Mouse (Mus musculus) heart, embryonic 14.5 days (tissue): ENCODE measurements at regions not wholly inside any gene's neighbourhood (a gene's known extent, or its start where the extent isn't known, plus 50 kb on each side); places are given as distances from the start of the nearest gene placed in this dataset.

Experiments used
- ATAC-seq: fragments of 200-750 bp; cut with Nextera tagmentation; 2 replicates; pipeline ENCODE4 v1.8.0; 2017; ENCODE audit warnings: low read depth, moderate TSS enrichment; ENCODE audit not compliant: insufficient number of reproducible peaks, insufficient read depth, low FRiP score
- H3K27ac ChIP-seq, 2 experiments: fragments of 200-500 bp in 1 of 2; fragments of 300-500 bp in 1 of 2; sonication (generic) in 1 of 2; replicated peaks in 1 of 2; 2 replicates each; pipeline ENCODE4 v1.5.1; 2012 to 2014; ENCODE audit warnings: low read depth in 2 of 2, low read length in 2 of 2, control low read depth in 1 of 2, mild to moderate bottlenecking in 1 of 2, mixed read lengths in 1 of 2; ENCODE audit not compliant: control insufficient read depth in 1 of 2, insufficient read depth in 1 of 2
- H3K27me3 ChIP-seq: fragments of 300-500 bp; sonication (generic); 2 replicates; pipeline ENCODE4 v1.6.1; 2014; ENCODE audit warnings: mild to moderate bottlenecking, low read length, control low read depth; ENCODE audit not compliant: control insufficient read depth, insufficient read depth
- H3K36me3 ChIP-seq: fragments of 300-500 bp; sonication (generic); 2 replicates; pipeline ENCODE4 v1.6.1; 2014; ENCODE audit warnings: mild to moderate bottlenecking, control low read depth, low read length, mixed read lengths; ENCODE audit not compliant: control insufficient read depth, insufficient read depth
- H3K4me1 ChIP-seq, 2 experiments: fragments of 200-500 bp in 1 of 2; fragments of 300-500 bp in 1 of 2; sonication (generic) in 1 of 2; 2 replicates each; pipeline ENCODE4 v1.6.1; 2012 to 2014; ENCODE audit warnings: low read length in 2 of 2, control low read depth in 1 of 2, mixed read lengths in 1 of 2; ENCODE audit not compliant: control insufficient read depth in 2 of 2, insufficient read depth in 2 of 2
- H3K4me2 ChIP-seq: fragments of 300-500 bp; sonication (generic); 2 replicates; pipeline ENCODE4 v1.6.1; 2014; ENCODE audit warnings: mild to moderate bottlenecking, low read length
- H3K4me3 ChIP-seq, 2 experiments: fragments of 200-500 bp in 1 of 2; fragments of 300-500 bp in 1 of 2; sonication (generic) in 1 of 2; 2 replicates each; pipeline ENCODE4 v1.5.1; 2012 to 2014; ENCODE audit warnings: low read length in 2 of 2, mild to moderate bottlenecking in 2 of 2, control low read depth in 1 of 2, low read depth in 1 of 2, moderate library complexity in 1 of 2; ENCODE audit not compliant: control insufficient read depth in 1 of 2, insufficient read depth in 1 of 2
- H3K9ac ChIP-seq: fragments of 300-500 bp; sonication (generic); 2 replicates; pipeline ENCODE4 v1.6.1; 2014; ENCODE audit warnings: mild to moderate bottlenecking, low read length
- H3K9me3 ChIP-seq: fragments of 300-500 bp; sonication (generic); 2 replicates; pipeline ENCODE4 v1.6.1; 2016; ENCODE audit warnings: low read length, control low read depth; ENCODE audit not compliant: control insufficient read depth
- WGBS: fragments of 180-500 bp; shearing (Covaris S2); extraction: QIAGEN DNeasy Blood & Tissue Kit; methylation state at CpG from one replicate; pipeline ENCODE4 v1.1.7; 2014; 5-methylcytosine and 5-hydroxymethylcytosine counted together

- no peak overlapping the region for H3K9ac ChIP-seq
- H3K4me2 ChIP-seq = no peak overlapping the region
- peaks cover 2 to 3% of the 10 kb centered on the region in 2 experiments; a peak in 3 of 4 replicates for H3K4me1 ChIP-seq
- ATAC-seq = no peak
- no peak overlapping the region for H3K4me3 ChIP-seq
- WGBS = 63% methylated on average over 12 of the region's 12 CpGs
- H3K36me3 ChIP-seq = no peaks in the 10 kb centered on the region
- H3K9me3 ChIP-seq = no peaks in the 10 kb centered on the region
- no peaks in the 10 kb centered on the region for H3K27me3 ChIP-seq
- no peak overlapping the region for H3K27ac ChIP-seq
These were observed 188.2 kb upstream of the Krr1 start for GRCm38 (mm10) chr10:111784065-111784853.

GRCm38 (mm10) chr10:111787175-111787574 is 185.3 kb upstream of the Krr1 start:
- Histone ChIP-seq H3K36me3 (no peaks in the 10 kb centered on the region), H3K4me1 (peaks cover 2 to 3% of the 10 kb centered on the region in 2 experiments; a peak in 3 of 4 replicates), H3K4me2 (peak overlapping the region; percentile 1; the same call in 1 of the 2 replicates), H3K27ac (no peak overlapping the region), H3K9me3 (no peaks in the 10 kb centered on the region), H3K4me3 (no peak overlapping the region), H3K27me3 (no peaks in the 10 kb centered on the region), H3K9ac (no peak overlapping the region)
- 61% methylated on average over 9 of the region's 9 CpGs for WGBS
- no peak for ATAC-seq

- Histone ChIP-seq H3K4me3 (no peak overlapping the region), H3K27ac (no peak overlapping the region), H3K36me3 (no peaks in the 10 kb centered on the region), H3K4me2 (no peak overlapping the region), H3K9ac (no peak overlapping the region), H3K4me1 (peaks cover 2% of the 10 kb centered on the region in 2 experiments; a peak in 3 of 4 replicates), H3K27me3 (no peaks in the 10 kb centered on the region), H3K9me3 (no peaks in the 10 kb centered on the region)
- no peak for ATAC-seq
- 92% methylated on average over 9 of the region's 9 CpGs for WGBS
These were observed 183.2 kb upstream of the Krr1 start for GRCm38 (mm10) chr10:111789264-111789663.

GRCm38 (mm10) chr10:111790911-111791310 is 181.6 kb upstream of the Krr1 start:
- H3K4me3 ChIP-seq = no peak overlapping the region
- no peaks in the 10 kb centered on the region for H3K9me3 ChIP-seq
- H3K36me3 ChIP-seq = no peaks in the 10 kb centered on the region
- H3K4me1 ChIP-seq = no peaks in the 10 kb centered on the region; a peak in 1 of 4 replicates
- WGBS = 88% methylated on average over 2 of the region's 2 CpGs
- no peaks in the 10 kb centered on the region for H3K27me3 ChIP-seq
- H3K4me2 ChIP-seq = no peak overlapping the region
- ATAC-seq = no peak
- H3K9ac ChIP-seq = no peak overlapping the region
- no peak overlapping the region for H3K27ac ChIP-seq

GRCm38 (mm10) chr10:111795056-111795455 is 177.4 kb upstream of the Krr1 start:
- no peaks in the 10 kb centered on the region for H3K36me3 ChIP-seq

GRCm38 (mm10) chr10:111795756-111796155 is 176.7 kb upstream of the Krr1 start:
- H3K4me3 ChIP-seq = no peak overlapping the region
- no peak overlapping the region for H3K27ac ChIP-seq

More at GRCm38 (mm10) chr10:111795056-111795455, 177.4 kb upstream of the Krr1 start:
- Histone ChIP-seq H3K9me3 (no peaks in the 10 kb centered on the region), H3K4me2 (no peak overlapping the region), H3K4me3 (no peak overlapping the region), H3K27me3 (no peaks in the 10 kb centered on the region), H3K9ac (no peak overlapping the region), H3K27ac (no peak overlapping the region), H3K4me1 (no peaks in the 10 kb centered on the region; a peak in 1 of 4 replicates)
- no peak for ATAC-seq
- WGBS = 50% methylated on average over 5 of the region's 5 CpGs

GRCm38 (mm10) chr10:111798851-111799281 is 173.6 kb upstream of the Krr1 start:
- WGBS = 87% methylated on average over 7 of the region's 7 CpGs
- no peaks in the 10 kb centered on the region for H3K9me3 ChIP-seq
- no peaks in the 10 kb centered on the region for H3K36me3 ChIP-seq
- no peak overlapping the region for H3K4me2 ChIP-seq
- no peak overlapping the region for H3K9ac ChIP-seq
- ATAC-seq = no peak
- H3K27ac ChIP-seq = no peak overlapping the region
- no peak overlapping the region for H3K4me3 ChIP-seq
- H3K4me1 ChIP-seq = peaks cover 9 to 15% of the 10 kb centered on the region in 2 experiments
- H3K27me3 ChIP-seq = no peaks in the 10 kb centered on the region

More at GRCm38 (mm10) chr10:111795756-111796155, 176.7 kb upstream of the Krr1 start:
- Histone ChIP-seq H3K9me3 (no peaks in the 10 kb centered on the region), H3K9ac (no peak overlapping the region), H3K4me2 (no peak overlapping the region), H3K36me3 (no peaks in the 10 kb centered on the region), H3K27me3 (no peaks in the 10 kb centered on the region), H3K4me1 (peaks cover 0 to under 1% of the 10 kb centered on the region in 2 experiments; a peak in 2 of 4 replicates)
- no peak for ATAC-seq
- 68% methylated on average over 3 of the region's 3 CpGs for WGBS
